Mouse (Mus musculus) gastrocnemius, postnatal 25 days (tissue): ENCODE measurements around the gene Ror1. TPM values are rescaled to one million over a fixed set of nuclear protein-coding genes. Genes with fewer than 3 reads are reported as not detected.

Source experiments
- DNase-seq: peaks from one replicate; pipeline ENCODE4 v3.0.0; 2022
- long read RNA-seq, 2 experiments: library from polyadenylated mRNA; stranded (forward); transcript quantifications; one replicate each; pipeline ENCODE4 v2.0.0; 2021
- total RNA-seq, 2 experiments: library from RNA; stranded (reverse); gene quantifications; 1 replicate in 1 of 2; 2 replicates in 1 of 2; pipeline ENCODE4 v1.2.3; 2021

The Ror1 gene
- 1 to 10 TPM; 1.9 to 2.4 TPM for total RNA-seq
- long read RNA-seq, experiment 1, partial matches to known transcripts: 0 of 1 reads
- long read RNA-seq, experiment 1, other reads (novel, unspliced or antisense): 1 of 1 reads
- long read RNA-seq, experiment 2, partial matches to known transcripts: 2 of 2 reads
- long read RNA-seq, experiment 2, other reads (novel, unspliced or antisense): 0 of 2 reads

- DNase-seq: peak; percentile 86
Observed at GRCm38 (mm10) chr4:100095685-100096595, at the start of gene Ror1. Ror1 (plus strand) TSS chr4:100095791.

GRCm38 (mm10) chr4:100047066-100047465 lies 48.5 kb upstream of the Ror1 start:
- no peak for DNase-seq

- no peak for DNase-seq
Observed at GRCm38 (mm10) chr4:100048351-100048950, 47.1 kb upstream of the Ror1 start.

- no peak for DNase-seq
Observed at GRCm38 (mm10) chr4:100051767-100052166, 43.8 kb upstream of the Ror1 start.

GRCm38 (mm10) chr4:100052258-100052657 lies 43.3 kb upstream of the Ror1 start:
- no peak for DNase-seq

GRCm38 (mm10) chr4:100056046-100056445 lies 39.5 kb upstream of the Ror1 start:
- peak; percentile 60 for DNase-seq

- peak; percentile 40 for DNase-seq
Observed at GRCm38 (mm10) chr4:100056446-100056845, 39.1 kb upstream of the Ror1 start.

- DNase-seq: no peak
Observed at GRCm38 (mm10) chr4:100057381-100057780, 38.2 kb upstream of the Ror1 start.

- DNase-seq: no peak
Observed at GRCm38 (mm10) chr4:100058631-100059030, 37.0 kb upstream of the Ror1 start.

- no peak for DNase-seq
Observed at GRCm38 (mm10) chr4:100059811-100060210, 35.8 kb upstream of the Ror1 start.

GRCm38 (mm10) chr4:100061396-100062066 lies 34.1 kb upstream of the Ror1 start:
- DNase-seq: peak; percentile 32

- no peak for DNase-seq
Observed at GRCm38 (mm10) chr4:100065686-100066085, 29.9 kb upstream of the Ror1 start.

- DNase-seq: no peak
Observed at GRCm38 (mm10) chr4:100070101-100070500, 25.5 kb upstream of the Ror1 start.

- DNase-seq: no peak
Observed at GRCm38 (mm10) chr4:100096596-100097181, 1.1 kb downstream of the Ror1 start.

- DNase-seq: no peak
Observed at GRCm38 (mm10) chr4:100097364-100097979, 1.9 kb downstream of the Ror1 start.

- DNase-seq: no peak
Observed at GRCm38 (mm10) chr4:100101066-100101820, 5.7 kb downstream of the Ror1 start.

GRCm38 (mm10) chr4:100101844-100102243 lies 6.3 kb downstream of the Ror1 start:
- no peak for DNase-seq

- DNase-seq: no peak
Observed at GRCm38 (mm10) chr4:100104241-100104640, 8.7 kb downstream of the Ror1 start.

GRCm38 (mm10) chr4:100107593-100107992 lies 12.0 kb downstream of the Ror1 start:
- DNase-seq: no peak

- DNase-seq: no peak
Observed at GRCm38 (mm10) chr4:100108551-100108950, 13.0 kb downstream of the Ror1 start.

- no peak for DNase-seq
Observed at GRCm38 (mm10) chr4:100114148-100114547, 18.6 kb downstream of the Ror1 start.
